Mouse (Mus musculus): ENCODE data around the gene Ccdc134.

The Ccdc134 gene

GRCm38 (mm10) chr15:82150042-82150441 lies 22.3 kb downstream of the Ccdc134 start:
- no peak for DNase-seq

DNA sequence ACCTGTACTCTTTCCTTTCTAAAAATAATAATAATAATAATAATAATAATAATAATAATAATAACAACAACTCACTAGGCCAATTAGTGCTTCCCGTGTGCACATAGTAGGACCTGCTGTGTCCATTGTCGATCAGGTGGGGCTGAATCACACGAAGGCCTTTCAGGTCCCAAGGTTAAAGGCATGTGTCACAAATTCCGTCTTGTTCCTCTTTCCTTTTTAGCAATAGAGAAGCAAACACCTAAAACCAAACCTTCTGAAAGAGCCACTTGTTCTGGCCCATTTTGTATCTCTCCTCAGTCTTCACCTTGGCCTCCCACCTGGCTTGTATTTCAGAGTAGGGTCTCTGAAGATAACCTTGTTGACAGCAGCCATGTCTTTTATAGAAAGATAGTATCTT lies 23.5 kb downstream of the Ccdc134 start:
- no peak for DNase-seq

DNA sequence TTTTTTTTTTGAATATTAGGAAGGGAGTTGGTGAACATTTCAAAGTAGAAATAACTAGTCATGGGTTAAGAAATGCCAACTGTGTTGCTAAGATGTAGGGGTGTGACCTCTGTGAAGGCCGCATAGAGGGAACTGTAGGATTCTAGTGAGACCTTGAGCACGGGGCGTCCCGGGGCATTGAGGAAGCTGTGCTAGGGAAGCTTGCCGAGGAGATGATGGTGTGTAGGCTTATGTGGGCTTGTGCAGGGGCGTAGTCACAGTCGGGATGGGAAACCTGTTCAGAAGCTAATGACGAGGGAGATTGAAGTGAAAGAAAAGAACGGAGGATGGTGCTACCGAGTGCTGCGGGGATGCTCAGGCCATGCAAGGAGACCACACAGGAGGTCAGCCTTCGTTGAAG lies 24.3 kb downstream of the Ccdc134 start:
- no peak for DNase-seq

GRCm38 (mm10) chr15:82152435-82152834 lies 24.7 kb downstream of the Ccdc134 start:
- DNase-seq = no peak

GRCm38 (mm10) chr15:82156298-82156697 lies 28.6 kb downstream of the Ccdc134 start:
- no peak for DNase-seq

- DNase-seq = no peak
Observed at GRCm38 (mm10) chr15:82156902-82157301, 29.2 kb downstream of the Ccdc134 start.

DNA sequence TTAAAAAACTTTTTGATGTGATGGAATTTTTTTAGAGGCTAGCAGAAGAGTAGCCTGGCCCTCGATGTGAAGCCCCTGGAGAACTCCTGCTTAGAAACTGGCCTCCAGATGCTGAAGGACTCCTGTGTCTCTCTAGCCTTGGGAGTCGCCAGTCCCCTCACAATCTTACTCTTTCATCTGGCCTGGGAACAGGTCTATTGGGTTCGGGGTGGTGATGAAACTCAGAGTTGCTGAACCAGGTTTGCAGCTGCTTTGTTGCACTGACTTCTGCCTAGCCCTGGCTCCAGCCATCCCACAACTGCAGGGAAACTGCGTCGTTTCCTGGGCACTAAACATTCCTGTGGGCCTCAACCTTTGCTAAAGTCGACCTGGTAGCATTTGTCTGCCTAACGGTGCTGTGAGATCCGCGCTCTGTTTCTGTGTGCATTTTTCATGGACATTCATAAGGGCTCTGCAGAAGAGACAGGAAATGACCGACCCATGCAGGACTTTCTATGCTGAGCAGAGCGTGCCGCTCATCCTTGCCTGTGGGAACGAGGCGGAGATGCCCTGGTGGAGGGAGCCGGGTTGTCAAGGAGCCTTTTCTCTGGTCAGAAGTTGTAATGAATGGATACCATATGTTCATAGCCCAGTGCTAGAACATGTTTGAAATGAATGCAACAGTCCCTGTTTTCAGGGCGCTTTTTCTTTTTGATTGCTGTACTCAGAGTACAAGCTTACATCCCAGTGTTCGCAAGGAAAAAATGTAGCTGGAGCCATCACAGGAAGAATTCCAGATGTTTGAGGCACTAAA lies 30.7 kb downstream of the Ccdc134 start:
- no peak for DNase-seq

DNA sequence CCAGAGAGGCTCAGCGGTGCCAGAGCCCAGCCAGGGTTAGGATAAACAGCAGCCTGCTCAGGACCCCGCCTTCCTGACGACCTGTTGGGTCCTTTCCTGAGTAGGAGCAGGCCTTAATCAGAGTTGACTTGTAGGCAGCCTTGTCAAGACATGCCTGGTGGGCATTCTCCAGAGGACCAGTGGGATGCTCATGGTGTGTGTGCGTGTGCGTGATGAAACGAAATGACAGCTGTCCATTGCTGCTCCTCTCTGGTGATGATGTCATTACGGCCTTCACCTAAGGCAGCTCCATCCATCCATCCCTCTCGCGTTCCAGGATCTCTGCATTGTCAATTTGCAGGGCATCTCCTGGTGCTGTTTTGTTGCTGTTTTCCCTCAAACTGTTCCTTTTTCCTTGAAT lies 31.7 kb downstream of the Ccdc134 start:
- DNase-seq = no peak

- DNase-seq = no peak
Observed at GRCm38 (mm10) chr15:82160731-82161640, 33.3 kb downstream of the Ccdc134 start.

DNA sequence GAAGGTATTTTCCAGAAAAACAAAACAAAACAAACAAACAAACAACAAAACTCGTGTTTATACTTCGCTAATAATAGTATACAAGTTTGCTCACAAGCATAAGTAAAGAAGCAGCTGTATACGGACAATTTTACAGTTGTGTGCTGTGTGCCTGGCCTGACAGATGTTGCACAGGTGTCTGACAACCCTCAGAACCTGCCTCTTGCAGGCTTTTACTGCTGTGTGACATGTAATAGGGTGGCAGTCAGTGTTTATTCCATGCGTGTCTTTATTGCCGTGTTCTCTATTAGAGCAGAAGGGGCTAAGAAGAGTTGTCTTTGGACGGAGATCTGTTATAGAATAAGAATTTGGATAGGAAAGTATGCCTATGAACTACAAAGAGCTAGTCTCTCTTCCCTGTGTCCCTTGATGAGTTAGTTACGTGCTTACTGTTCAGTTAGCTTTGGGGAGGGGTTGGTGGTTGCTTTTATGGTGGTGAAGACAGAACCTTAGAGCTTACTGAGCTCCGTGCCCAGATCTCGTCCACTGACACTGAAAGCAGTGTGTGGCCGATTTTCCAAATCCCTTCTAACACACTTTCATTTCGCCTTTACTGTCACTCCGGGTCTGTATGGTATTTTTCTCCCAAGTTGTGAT lies 34.4 kb downstream of the Ccdc134 start:
- no peak for DNase-seq

- DNase-seq = no peak
Observed at GRCm38 (mm10) chr15:82163356-82164060, 35.8 kb downstream of the Ccdc134 start.

DNA sequence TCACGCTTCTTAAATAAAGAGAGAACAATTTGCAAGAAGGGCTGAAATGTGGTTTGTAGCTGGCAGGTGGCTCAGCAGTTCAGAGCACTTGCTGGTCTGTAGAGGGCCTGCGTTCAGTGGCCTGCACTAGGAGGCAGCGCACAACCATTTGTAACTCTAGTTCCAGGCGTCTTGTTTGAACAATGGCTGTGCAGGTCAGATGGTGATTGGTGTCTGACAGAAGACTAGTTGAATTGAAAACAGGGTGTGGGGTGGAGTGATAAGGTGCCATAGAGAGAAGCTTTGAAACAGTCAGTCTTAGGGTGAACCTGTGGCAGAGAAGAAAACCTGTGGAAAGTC lies 36.3 kb downstream of the Ccdc134 start:
- peak in 1 of 2 experiments; percentile 13 for DNase-seq

DNA sequence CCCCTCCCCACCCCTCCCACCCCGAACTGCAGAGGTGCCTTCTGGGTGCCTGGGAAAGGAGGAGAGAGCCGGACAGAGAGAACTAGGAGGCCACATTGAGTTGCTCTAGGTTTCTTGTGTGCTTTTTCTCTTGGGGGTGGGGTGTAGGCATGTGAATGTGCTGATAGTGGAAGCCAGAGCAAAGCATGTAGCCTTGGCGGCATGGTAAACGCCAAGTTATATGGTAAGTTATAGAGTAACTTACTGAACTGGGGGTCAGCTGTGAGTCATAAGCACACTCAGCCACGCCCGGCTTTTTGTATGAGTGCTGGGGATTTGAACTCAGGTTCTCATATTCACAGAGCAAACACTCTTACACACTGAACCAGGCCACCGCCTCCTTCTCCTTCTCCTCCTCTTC lies 36.8 kb downstream of the Ccdc134 start:
- no peak for DNase-seq

DNA sequence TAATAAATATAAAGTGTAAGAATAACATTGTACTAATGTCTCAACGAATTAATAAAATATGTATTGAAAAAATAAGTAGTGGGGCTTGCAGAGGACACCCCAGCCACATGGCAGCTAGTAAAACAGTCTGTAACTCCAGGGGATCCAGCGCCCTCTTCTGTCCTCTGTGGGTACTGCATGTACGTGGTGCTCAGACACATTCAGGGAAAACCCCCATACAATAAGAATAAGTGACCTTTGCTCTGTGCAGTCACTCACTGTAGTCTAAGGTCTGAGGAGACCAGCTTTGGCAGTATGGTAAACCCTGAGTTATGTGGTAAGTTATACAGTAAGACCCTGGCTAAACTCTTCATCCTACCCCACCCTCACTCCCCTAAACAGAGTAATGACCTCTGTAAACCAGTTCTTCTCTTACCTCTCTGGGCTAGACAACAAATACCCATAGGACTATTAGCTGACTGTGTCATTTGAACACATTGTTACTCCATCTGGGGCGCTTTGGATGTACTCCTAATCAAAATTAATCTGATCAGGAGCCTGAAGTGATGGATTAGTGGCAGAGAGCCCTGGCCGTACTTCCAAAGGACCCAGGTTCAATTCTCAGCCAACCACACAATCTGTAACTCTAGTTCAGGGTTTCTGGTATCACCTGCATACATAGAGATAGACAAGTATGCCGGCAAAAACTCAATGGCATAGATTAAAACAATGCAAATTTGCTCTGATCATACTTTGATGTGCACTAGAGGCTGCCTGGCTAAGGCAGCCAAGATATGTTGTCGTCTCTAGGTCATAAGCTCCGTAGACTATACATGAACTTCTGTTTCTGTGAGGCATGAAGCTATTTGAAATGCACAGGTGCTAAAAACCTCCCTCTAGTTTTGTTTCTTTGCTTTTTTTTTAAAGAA lies 37.9 kb downstream of the Ccdc134 start:
- peak; percentile 85 to 89 for DNase-seq

GRCm38 (mm10) chr15:82166240-82167100 lies 38.7 kb downstream of the Ccdc134 start:
- peak; percentile 35 to 46 for DNase-seq

DNA sequence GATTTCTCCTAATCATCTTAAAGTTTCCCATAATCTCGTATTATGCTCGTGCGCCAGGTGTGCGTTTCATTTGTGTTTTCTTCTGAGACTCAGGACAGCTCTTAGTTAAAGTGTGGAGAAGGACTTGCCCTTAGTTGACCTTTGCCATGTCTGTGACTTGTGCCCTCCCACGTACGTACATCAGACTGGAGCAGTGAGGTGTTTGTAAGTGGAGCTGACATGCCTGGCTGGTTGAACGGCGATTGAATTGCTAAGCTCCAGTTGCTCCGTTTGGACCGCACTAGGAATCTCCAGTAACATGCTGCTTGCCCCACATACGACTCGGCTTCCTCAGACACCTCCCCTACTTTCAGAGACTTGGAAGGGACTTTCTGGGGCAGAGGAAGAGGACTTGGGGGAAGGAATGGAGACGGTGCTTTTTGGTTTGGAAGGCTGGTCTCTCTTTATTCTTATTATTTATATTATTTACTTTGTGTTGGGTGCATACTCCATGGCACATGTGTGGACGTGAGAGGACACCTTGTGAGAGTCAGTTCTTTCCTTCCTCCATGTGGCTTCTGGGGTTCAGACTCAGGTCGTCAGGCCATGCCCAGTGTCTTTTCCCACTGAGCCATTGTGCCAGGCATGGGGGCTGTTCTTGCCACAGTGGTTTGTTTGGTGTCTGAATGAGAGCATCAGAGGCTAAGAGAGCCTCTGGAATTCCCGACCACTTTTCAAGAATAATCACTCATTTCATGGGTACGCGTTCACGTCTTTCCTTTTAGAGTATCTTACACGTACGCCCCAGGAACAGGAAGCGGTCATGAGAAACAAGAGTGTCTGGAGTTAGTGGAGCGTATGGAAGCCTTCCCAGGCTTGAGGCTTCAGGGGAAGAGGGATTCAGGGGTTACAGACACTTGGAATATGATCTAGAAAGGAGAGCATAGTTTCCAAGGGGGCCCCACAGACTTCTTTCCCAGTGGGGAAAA lies 39.8 kb downstream of the Ccdc134 start:
- peak in 1 of 2 experiments; percentile 47 for DNase-seq

DNA sequence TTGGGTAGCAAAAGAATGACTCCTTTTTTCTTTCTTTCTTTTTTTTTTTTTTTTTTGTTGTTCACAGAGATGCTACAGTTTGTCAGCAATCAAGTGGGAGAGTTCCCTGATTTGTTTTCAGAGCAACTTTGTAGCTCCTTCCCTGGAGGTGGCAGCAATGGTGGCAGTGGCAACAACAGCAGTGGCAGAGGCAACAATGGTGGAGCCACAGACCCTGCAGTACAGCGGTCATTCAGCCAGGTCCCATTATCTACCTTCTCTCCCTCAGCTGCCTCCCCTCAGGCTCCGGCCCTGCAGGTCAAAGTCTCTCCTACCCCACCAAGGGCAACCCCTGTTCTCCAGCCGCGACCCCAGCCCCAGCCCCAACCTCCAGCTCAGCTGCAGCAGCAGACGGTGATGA lies 41.9 kb downstream of the Ccdc134 start:
- DNase-seq = no peak

DNA sequence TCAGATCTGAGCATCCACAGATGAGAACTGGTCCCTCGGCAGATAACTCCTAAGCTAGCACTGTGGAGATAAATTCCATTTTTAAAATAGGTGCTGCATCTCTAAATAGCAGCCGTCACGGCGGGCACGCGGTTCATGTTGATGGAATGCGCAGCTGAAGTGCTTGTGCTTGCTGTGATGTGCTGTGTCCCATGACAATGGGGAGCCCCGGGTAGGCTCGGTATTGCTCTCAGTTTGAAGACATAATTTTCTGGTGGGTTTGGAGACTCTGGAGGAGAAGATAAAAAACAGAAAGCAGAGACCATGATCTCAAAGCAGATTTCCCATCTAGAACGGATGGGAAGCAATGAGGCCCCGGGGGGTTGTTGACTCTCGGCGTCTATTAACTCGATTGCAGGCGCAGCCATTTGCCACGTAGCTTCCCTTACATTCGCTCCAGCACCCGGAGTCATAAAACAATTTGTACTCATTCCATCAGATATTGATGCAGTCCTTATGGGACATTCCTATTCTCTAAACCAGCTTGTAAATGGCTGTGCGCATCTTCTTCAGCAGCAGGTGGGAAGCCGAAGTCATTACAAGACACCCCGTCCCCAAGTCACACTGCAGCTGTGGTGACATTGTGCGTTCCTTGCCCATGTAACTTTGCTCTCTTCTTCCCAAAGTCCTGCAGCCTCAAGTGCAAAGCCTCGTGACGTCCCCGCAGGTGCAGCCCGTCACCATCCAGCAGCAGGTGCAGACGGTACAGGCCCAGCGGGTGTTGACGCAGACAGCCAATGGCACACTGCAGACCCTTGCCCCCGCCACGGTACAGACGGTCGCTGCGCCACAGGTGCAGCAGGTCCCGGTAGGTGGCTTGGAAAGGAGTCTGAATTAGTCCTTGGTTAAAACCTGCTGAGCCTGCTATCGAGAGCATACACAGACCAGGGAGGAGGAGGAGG lies 43.0 kb downstream of the Ccdc134 start:
- DNase-seq = peak; percentile 72 to 74
